Mouse (Mus musculus) lung, postnatal 25 days (tissue): ENCODE measurements around the gene Pinlyp.

Source experiments
- DNase-seq: peaks from one replicate; pipeline ENCODE4 v3.0.0; 2022; ENCODE audit warnings: low spot score

Gene Pinlyp

GRCm38 (mm10) chr7:24561450-24561849 lies 15.5 kb upstream of the Pinlyp start:
- no peak for DNase-seq

DNA sequence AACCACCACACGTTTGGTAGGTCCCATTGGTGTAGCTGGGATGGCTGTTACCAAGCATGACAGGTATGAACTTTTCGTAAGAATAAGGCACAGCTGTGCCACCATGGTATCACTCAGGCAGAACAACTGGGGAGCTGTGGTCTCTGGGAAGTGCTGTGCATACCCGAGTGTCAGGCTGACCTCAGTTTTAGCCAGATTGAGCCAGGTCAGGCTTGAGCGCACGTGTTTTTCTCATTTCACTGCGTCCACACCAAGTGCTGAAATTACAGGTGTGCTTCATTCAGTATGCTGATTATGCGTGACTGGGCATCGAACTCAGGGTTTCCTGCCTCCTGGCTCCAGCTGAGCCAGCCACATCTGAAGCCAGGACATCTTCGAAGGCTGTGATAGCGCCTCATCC lies 9.9 kb upstream of the Pinlyp start:
- no peak for DNase-seq

- no peak for DNase-seq
These were observed 6.3 kb upstream of the Pinlyp start for GRCm38 (mm10) chr7:24551985-24552759.

GRCm38 (mm10) chr7:24547534-24548036 lies 1.7 kb upstream of the Pinlyp start:
- DNase-seq, result no peak

DNA sequence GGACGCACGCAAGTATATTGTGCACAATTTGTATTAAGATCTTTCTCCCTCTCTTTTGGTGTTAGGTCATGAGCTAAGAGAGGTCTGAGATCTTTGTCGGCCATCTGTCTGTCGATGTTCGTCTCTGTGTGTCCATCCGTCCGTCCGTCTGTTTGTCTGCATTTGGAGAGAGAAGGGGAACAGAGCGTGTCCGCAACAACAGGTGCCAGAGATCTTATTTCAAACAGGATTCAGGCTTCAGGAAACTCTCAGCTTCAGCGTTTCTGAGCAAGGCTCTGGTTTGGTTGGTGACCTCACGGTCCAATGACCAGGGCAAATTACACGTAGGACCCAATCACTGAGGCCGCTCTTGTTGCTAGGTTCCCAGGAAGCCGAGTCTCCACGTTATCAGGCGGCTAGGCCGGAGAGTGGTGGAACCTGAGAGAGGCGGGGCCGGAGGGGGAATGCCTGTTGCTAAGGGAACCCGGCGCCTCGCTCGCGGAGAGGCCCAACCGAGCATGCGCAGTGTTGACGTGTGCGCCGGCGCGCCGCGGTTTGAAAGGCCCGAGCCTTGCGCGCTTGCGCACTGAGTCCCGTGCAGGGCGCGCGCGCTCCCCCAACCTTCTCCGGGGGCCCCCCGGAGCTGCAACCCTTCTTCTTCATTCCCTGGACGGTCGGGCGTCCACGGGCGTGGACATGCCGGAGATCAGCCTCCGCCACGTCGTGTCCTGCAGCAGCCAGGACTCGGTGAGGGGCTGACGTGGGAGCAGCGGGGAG lies 894 bp upstream of the Pinlyp start:
- peak; percentile 100 for DNase-seq

- no peak for DNase-seq
These were observed 1.4 kb downstream of the Pinlyp start for GRCm38 (mm10) chr7:24544506-24544905.

- DNase-seq, result no peak
These were observed 6.2 kb downstream of the Pinlyp start for GRCm38 (mm10) chr7:24539686-24540085.

DNA sequence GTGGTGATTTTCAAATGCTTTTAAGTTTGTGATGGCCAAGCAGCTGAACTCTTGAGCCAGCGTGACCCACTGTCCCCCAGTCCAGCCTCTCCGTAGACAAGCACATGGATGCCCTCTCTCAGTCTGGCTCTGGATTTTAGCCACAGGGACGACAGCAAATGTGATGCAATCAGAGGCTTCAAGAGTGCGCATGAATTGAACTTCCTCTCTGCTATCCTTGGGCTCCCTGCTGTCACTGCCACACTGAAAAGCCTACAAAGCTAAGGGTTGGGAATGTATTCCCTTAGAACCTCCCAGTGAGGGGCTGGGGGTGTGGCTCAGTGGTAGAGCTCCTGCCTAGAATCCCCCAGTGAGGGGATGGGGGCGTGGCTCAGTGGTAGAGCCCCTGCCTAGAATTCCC lies 7.2 kb downstream of the Pinlyp start:
- no peak for DNase-seq

DNA sequence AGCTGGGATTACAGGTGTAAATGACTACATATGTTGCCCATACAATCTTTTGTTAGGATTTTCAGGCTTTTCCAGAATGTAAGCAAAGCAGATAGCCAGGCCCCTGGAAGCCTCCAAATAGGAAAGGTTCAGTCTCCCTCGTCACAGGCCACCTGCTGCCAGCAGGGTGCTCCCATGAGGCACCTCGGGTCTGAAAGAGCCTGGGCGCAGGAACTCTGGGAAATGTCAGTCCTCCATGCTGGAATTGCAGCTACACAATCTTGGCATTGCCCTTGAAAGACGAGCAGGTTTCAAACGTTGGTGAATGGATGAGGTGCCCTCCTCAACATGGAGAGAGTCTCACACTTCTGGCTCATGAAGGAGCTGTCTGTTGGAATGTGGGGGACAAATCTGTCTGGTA lies 7.8 kb downstream of the Pinlyp start:
- no peak for DNase-seq

- no peak for DNase-seq
These were observed 8.3 kb downstream of the Pinlyp start for GRCm38 (mm10) chr7:24537591-24537990.

DNA sequence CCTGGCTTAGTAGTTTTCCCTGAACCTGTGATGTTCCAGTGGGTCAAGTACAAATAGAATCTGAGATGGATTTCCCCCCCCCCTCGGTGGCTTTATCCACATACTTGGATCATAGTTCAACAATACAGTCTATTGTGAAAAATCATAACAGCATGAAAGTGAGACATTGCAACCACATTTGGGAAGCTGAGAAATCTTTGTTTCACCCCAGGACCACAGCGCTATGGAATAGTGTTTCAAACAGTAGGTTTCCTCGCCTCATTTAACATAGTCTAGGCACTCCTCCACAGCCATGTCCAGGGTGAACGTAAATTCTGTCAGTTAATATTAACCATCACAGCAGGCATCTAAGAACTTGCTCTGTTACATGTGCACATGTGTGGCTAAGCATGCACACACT lies 8.8 kb downstream of the Pinlyp start:
- DNase-seq, result no peak

- DNase-seq, result no peak
These were observed 11.6 kb downstream of the Pinlyp start for GRCm38 (mm10) chr7:24534301-24534700.

DNA sequence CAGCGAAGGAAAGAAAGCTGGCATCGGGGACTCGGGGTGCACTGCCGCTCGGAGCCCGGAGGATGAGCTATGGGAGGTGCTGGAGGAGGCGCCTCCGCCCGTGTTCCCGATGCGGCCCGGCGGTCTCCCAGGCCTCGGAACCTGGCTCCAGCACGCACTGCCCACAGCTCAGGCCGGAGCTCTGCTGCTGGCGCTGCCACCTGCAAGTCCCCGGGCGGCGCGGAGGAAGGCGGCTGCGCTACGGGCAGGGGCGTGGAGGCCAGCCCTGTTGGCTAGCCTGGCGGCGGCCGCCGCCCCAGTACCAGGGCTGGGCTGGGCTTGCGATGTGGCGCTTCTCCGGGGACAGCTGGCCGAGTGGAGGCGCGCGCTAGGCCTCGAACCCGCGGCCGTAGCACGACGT lies 12.1 kb downstream of the Pinlyp start:
- DNase-seq, result no peak

DNA sequence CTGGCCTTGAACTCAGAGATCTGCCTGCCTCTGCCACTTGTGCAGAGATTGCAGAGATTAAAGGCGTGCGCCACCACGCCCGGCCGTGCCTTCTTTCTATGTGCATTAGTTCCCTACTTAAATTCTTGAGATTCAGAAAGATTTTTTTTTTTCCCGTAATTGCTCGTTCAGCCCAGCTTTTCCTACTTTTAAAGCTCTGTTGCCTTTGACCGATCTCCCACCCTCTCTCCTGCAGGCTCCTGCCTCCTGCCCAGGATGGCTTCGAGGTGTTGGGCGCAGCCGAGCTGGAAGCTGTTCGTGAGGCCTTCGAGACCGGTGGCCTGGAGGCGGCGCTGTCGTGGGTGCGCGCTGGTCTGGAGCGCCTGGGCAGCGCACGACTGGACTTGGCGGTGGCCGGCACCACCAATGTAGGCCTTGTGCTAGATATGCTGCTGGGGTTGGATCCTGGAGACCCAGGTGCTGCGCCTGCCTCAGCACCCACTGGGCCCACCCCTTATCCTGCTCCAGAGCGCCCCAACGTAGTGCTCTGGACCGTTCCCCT lies 12.8 kb downstream of the Pinlyp start:
- no peak for DNase-seq

- DNase-seq, result peak; percentile 78
These were observed 14.5 kb downstream of the Pinlyp start for GRCm38 (mm10) chr7:24531211-24531971.

GRCm38 (mm10) chr7:24530062-24530931 lies 15.6 kb downstream of the Pinlyp start, which contains the start of gene Irgq:
TSS of gene Irgq (plus strand) at chr7:24530689.
- peak; percentile 99 for DNase-seq

DNA sequence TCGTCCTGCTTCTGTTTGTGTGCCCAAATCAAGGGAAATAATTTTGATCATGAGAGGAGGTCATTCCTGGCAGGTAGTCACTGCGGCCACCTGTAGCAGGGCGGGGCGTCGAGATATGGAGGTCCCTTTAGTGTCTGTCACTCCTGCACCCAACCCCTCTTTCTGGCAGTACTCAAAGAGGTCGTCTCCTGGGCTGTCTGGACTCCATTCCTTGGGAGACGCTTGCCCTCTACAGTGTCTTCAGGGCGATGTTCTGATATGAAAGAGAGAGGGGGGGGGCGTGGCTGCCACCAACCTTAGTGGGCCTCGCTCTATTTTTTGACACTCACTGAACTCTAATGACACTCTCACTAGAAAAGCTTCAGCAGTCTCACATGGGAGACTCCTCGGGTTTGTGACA lies 16.3 kb downstream of the Pinlyp start:
- no peak for DNase-seq

DNA sequence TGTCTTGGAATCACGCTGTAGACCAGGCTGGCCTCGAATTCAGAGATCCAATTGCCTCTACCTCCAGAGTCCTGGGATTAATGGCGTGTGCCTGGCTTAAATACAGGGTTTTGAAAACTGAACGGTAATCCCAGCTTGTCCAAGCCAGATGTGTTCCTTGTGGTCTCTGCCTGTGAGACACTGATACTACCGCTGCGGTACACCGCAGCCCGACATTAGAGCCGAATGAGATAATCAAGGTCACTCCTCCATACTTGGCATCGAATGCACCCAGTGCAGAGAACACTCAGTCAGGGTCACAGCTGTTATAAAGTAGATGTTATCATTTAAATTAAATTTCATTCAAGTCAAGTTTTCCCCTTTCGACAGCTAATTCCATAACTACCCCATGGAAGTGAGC lies 17.1 kb downstream of the Pinlyp start:
- no peak for DNase-seq

DNA sequence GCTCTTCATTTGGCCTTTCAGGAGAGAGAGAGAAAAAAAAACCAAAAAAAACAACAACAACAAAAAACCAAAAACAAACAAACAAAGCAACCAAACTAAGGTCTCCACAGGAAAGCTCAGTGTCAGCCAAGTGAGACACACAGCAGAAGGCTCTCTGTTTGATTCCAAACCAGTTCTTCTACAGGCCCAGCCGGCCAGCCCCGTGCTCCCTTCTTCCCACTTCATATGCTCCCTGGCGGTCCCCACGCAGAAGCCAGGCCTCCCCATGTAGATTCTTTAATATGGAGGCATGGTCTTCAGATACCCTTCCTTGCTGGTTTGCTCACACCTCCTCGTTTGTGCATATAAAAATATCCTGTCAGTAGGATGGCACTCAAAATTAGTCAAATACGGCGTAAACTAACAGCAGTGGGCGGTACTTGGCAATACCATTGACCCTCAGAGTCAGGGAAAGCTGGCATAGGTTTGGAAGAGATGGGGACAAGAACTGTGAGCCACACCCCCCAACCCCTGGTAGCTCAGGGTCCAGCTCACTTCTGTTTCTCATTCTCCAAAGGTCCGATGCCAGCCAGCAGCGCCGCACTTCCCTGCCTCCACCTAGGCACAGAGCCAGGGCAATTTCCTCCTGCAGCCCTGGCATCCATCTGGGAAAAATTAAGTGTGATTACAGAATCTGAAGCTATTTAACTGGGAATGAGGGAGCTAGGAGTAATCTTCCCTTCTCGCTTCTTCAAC lies 20.1 kb downstream of the Pinlyp start:
- no peak for DNase-seq

GRCm38 (mm10) chr7:24524978-24525377 lies 20.9 kb downstream of the Pinlyp start:
- no peak for DNase-seq

GRCm38 (mm10) chr7:24523723-24524122 lies 22.2 kb downstream of the Pinlyp start:
- no peak for DNase-seq
